Mouse (Mus musculus): ENCODE measurements around the gene Rgsl1.

Gene Rgsl1

DNA sequence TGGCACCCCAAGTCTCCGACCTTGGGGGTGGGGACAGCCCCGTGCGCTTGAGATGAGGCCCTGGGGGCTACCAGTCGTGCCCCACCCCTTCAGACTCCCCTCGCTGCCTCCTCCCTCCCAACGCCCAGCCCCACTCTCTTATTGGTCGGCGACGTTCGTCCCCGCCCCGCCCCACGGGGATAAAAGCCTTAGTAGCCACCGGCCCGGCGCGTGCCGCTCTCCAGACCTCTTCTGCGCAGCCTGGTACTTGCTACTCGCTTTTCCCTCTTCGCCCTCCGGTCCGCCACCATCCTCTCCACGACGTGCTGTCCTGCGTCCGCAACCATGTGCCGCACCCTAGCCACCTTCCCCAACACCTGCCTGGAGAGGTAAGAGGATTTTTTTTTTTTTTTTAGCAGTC is 103.8 kb downstream of the Rgsl1 start, which contains the start of gene Rgs16:
Rgs16 (plus strand) TSS at position 205 of the 400 bp plus-strand sequence.
- DNase-seq (ENCODE audit: low spot score): no peak

DNA sequence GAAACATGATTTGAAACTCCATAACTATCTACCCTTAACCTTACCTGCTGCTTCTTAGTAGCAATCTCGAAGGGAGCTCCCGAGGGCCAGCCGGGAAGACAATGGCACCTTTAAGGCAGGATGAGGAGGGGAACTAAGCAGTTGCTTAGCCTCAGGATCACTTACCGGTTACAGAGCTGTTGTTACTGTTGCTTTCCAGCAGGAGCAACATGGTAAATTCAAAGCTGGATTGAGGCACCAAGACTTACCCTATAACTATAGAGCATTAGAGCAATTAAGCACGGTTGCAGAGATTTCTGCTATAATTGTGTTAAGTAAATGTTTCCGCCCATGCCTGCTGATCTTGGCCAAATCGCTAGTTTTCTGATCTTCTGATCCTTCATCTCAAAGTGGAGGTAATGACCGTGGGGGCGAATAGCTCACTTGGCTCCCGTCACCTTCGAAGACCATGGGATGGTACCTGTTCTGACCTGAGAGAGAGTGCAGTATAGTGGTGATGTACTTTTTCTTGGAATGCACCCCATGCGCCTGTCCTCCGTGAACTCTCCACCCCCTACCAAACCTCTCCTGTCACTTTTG is 104.4 kb downstream of the Rgsl1 start:
- DNase-seq (ENCODE audit: low spot score): no peak

DNA sequence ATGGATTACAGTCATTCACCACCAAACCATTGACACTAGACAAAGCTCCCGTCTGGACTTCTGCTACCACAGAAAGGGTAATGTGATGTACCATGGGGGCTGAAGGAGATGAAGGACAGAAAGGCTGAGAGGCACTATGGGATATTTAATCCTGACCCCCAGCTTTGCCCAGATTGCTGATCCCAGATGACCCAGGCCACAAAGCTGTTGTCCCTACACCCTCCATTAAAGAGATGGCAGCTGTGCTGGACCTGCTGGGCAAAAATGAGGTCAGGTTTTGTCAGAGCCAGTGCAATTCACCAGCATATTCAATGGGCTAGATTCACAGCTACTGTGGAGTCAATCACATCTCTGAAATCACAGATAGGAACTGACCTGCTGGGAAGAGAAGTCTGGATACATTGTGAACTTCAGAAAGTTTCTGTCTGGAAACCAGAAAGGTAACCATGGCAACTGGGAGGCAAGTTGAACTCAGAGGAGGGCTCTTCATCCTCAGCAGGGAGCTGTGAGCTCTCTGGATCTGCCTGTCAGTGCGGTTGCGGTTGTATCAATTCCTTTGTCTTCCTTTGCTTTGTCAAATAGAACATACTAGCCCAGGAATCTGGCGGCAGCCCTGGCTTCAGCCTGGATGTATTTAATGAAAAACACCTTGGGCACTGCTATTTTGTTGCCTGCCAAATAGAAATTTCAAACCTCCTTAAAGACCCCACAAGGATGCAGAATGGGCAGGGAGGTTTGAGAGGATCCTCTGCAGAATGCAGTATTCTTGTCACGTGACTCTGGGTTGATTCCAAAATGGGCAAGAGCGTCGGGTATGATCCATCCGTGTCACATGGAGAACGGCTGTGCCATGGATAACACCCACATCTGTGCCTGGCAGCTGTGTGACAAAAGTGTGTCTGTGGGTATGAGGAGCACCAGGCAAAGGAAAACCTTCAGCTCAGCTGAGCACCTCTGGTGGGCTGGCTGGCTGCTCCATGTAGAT is 106.5 kb downstream of the Rgsl1 start:
- DNase-seq (ENCODE audit: low spot score): no peak

DNA sequence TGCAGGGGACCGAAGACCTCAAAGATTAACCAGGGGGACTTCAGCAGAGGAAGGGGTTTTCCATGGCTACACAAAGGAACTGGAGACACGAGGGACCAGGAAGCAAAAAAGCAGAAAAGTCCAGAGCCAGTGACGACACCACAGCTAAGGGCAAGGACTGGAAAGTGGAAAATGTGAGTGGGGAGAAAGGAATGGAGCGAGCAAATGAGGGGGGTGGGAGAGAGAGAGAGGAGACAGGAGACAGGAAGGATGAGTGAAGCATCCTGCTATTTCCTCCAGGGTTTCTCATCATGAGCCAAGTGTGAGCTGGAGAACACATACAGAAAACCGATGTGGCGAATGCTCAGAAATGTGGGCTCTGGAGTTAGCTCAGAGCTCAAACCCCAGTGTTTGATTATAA is 107.8 kb downstream of the Rgsl1 start:
- no peak for DNase-seq (ENCODE audit: low spot score)

DNA sequence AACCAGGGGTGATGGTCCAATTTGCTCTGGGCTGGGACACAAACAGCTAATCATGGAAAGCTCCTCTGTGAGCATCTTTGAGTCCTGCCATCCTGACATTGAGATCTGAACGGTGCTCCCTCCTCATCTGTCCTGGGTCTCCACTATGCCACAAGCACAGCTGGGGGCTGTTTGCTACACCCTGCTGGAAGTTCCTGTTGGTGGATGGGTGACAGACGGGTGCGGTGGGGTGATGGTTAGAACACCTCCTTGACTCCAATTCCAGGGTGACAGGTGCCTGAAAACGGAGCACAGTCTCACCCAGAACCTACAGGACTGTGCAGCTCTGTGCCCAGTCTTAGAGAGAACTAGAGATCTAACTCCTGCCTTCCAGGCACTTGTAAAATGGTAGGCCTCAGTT is 109.1 kb downstream of the Rgsl1 start:
- no peak for DNase-seq (ENCODE audit: low spot score)

DNA sequence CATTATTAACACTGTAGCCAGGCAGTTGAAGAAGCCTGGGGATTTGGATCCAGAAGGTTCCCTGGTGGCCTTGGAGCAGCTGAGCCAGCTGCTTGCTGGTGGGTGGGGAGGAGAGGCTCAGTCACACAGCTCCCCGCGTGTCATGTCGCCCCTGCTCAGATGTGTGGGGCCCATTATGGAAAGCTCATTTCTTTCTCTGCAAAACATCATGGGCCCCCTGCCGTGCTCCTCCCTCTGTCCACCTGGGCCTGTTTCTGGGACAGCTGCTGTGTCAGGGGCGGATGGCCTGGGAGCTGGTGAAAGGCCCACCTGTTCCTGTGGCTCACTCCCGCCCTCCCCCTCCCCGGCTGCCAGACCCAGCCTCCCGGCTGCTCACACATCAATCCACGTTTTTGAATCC is 110.8 kb downstream of the Rgsl1 start:
- no peak for DNase-seq (ENCODE audit: low spot score)

DNA sequence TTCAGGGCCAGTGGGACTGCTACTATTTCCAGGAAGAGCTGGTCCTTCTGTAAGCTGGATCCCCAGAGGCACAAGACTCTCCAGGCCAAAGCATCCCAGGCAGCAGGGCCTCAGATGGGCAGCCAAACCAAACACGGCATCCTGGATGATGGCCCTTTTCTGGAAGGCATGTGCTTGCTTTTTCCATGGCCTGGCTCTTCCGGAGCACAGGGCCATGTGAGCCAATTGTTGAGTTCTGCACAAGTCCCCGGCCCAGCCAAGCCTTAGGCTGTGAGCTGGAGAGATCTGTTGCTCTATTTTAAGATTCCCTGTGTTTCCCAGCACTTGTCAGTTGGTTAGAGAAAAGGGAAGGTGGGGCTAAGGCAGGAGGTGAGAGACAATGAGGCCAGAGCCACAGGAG is 113.3 kb downstream of the Rgsl1 start:
- no peak for DNase-seq (ENCODE audit: low spot score)

DNA sequence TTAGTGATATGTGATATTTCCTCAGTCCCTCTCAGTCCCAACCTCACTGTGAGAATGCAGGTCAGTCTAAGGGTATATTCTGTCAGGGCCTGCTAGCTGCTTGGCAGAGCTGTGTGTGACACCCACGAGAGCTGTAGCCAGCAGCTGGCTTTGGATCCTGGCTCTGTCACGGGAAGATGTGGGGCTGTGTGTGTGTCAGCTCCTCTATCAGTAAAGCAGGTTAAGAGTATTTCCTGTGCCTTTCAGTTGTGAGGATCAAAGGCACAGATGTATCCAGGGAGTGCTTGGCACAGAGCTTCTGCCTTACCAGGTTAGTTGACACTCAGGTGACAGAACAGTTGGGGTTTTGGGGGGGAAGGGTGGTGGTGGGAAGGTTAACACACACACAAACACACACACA is 114.1 kb downstream of the Rgsl1 start:
- no peak for DNase-seq (ENCODE audit: low spot score)
